Mouse (Mus musculus) C2C12 (cell line): Measurements from ENCODE around the gene Ddah1. TPM values are rescaled to one million over a fixed set of nuclear protein-coding genes. Genes with fewer than 3 reads are reported as not detected.

Experiments
- H3K27me3 ChIP-seq: one replicate; pipeline ENCODE4 v1.6.1; 2011; ENCODE audit not compliant: control insufficient read depth, insufficient read depth, insufficient read length
- H3K36me3 ChIP-seq: one replicate; pipeline ENCODE4 v1.6.1; 2011; ENCODE audit not compliant: control insufficient read depth, insufficient read depth
- H3K4me3 ChIP-seq: one replicate; pipeline ENCODE4 v1.5.1; 2011; ENCODE audit warnings: mild to moderate bottlenecking, control low read depth; ENCODE audit not compliant: poor library complexity, insufficient read depth, severe bottlenecking
- H3K79me2 ChIP-seq: one replicate; pipeline ENCODE4 v1.6.1; 2011; ENCODE audit not compliant: control insufficient read depth, insufficient read depth
- H3K79me3 ChIP-seq: one replicate; pipeline ENCODE4 v1.6.1; 2011; ENCODE audit warnings: low read depth, control low read depth
- H3ac ChIP-seq: one replicate; pipeline ENCODE3; 2011; ENCODE audit warnings: low read depth; ENCODE audit not compliant: control insufficient read depth, insufficient read length
- CEBPB ChIP-seq: IDR thresholded peaks from one replicate; pipeline ENCODE4 v1.6.1; 2011; ENCODE audit warnings: low read depth, mild to moderate bottlenecking, control low read depth, moderate library complexity
- CTCF ChIP-seq: IDR thresholded peaks from one replicate; pipeline ENCODE4 v1.5.1; 2011; ENCODE audit not compliant: control insufficient read depth, insufficient read depth, insufficient read length
- FOSL1 ChIP-seq: IDR thresholded peaks from one replicate; pipeline ENCODE4 v1.8.0; 2011; ENCODE audit warnings: mild to moderate bottlenecking, low read length; ENCODE audit not compliant: poor library complexity, insufficient read depth, severe bottlenecking
- MAX ChIP-seq: IDR thresholded peaks from one replicate; pipeline ENCODE4 v1.6.1; 2011; ENCODE audit warnings: mild to moderate bottlenecking, control low read depth
- MYOD1 ChIP-seq: IDR thresholded peaks from one replicate; pipeline ENCODE4 v1.6.1; 2011; ENCODE audit warnings: low read depth; ENCODE audit not compliant: control insufficient read depth, insufficient read length
- MYOG ChIP-seq: IDR thresholded peaks from one replicate; pipeline ENCODE4 v1.6.1; 2011; ENCODE audit not compliant: control insufficient read depth, insufficient read length; ENCODE audit errors: extremely low read depth
- USF1 ChIP-seq: IDR thresholded peaks from one replicate; pipeline ENCODE4 v1.6.1; 2011; ENCODE audit warnings: low read depth, mild to moderate bottlenecking, control low read depth, moderate library complexity
- polyA plus RNA-seq: library from polyadenylated mRNA; unstranded; fragments of >200 nt; fragmentation: generic; extraction: Trizol; gene quantifications from one replicate; pipeline ENCODE4 v1.2.1, GENCODE M21; 2012; ENCODE audit warnings: missing spikeins

Gene Ddah1
- polyA plus RNA-seq, 1 experiment, result 15.8 TPM

DNA sequence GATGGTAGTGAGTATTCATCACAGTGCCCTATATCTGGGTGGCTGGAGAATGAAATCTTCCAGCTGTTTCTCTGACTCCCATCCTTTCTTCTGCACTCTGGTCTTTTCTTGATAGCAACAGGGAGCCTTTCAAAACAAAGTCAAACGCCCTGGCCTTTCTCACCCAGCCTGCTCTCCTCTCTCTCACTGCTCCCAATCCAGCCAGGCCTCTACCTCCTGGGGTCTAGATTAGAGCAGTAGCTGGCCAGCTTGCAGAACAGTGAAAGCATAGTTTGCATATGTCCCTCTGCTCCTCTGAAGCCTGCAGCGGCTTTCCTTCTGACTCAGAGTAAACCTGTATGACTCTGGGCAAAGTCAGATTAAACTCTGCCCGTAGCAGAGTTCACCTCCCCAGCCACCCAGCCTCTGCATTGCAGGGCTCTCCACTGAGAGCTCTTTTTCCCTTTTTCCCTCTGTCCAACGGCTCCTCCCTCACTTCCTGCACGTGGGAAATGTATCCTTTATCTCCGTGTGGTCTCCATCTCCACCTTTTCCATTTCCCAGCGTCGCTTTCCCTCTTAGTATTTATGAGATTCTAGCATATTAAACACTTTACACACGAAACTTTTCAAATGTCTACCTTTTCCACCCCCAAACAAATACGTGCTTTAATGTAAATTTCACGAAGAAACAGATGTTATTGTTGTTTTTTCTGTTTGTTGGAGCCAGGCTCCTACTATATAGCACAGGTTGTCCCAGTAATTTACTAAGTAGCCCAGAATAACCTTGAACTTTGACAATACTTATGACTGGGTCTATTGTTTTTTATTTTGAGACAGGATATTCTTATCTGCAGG is 163.8 kb downstream of the Ddah1 start, which contains the start of gene Bcl10:
Gene Bcl10 (plus strand): TSS at position 786 of the 836 bp plus-strand sequence.
- Histone ChIP-seq H3K27me3 (no peaks in the 10 kb centered on the region), H3K36me3 (no peaks in the 10 kb centered on the region), H3K4me3 (peak within 1 kb of the TSS; percentile 25), H3K79me2 (peaks cover 30% of the 10 kb centered on the region), H3K79me3 (peaks cover 26% of the 10 kb centered on the region), H3ac (peak within 1 kb of the TSS; percentile 31)
- no peak for TF ChIP-seq CTCF
- TF ChIP-seq CEBPB, result no peak
- no peak for TF ChIP-seq FOSL1
- no peak for TF ChIP-seq MYOD1
- TF ChIP-seq USF1, result no peak
- no peak for TF ChIP-seq MYOG
- no peak for TF ChIP-seq MAX

DNA sequence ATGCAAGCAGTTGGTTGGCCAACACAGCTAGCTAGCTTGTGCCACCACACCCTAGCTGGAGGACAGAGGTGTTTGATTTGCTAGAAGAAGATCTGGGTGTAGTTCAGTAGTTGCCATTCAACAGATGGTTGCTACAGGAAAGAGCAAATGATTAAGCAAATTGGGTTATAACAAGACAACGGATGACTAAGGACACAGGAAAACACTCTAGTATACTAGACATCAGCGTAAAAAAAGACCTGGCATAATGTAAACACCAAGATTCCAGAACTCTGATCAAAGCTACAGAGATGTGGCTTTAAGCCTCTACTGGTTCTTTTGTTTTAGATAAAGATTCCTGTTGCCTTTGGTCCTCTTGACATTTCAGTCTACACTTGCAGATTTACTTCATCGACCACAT is 164.5 kb downstream of the Ddah1 start:
- Histone ChIP-seq H3K27me3 (no peaks in the 10 kb centered on the region), H3K4me3 (no peak overlapping the region), H3K79me3 (peaks cover 33% of the 10 kb centered on the region), H3K79me2 (peaks cover 37% of the 10 kb centered on the region), H3ac (no peak overlapping the region), H3K36me3 (peaks cover 4% of the 10 kb centered on the region)
- TF ChIP-seq USF1, result no peak
- no peak for TF ChIP-seq MYOG
- TF ChIP-seq FOSL1, result no peak
- TF ChIP-seq MAX, result no peak
- no peak for TF ChIP-seq CTCF
- TF ChIP-seq MYOD1, result no peak
- TF ChIP-seq CEBPB, result no peak

DNA sequence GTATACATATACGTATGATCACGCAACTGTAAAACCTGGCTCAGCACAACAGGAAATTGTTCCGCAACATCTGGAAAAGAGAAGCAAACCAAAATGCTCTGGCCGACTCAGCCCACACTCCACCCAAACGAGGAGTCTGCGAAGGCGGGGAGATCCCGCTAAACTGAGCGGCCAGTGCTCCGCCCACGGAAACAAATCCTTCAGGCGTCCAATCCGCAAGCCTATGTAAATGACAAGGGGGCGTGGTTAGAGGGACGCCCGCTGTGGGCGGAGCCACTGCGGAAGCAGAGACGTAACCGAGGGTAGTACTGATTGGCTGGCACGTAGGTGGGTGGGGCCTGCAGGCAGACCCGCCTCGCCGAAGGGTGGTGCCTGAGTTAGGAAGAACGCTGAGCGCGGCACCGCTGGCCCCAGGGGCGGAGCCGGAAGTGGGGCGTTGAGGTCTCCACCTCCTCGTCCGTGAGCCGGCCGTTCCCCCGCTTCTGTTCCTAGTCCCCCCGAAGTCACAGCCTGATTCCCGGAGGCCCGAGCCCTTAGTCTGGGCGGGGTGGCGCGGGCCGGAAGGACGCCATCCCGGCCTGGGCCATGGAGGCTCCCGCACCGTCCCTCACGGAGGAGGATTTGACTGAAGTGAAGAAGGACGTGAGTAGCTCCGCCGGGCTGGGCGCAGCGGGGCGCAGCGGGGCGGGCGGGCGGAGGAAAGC is 165.6 kb downstream of the Ddah1 start:
- Histone ChIP-seq H3K27me3 (no peaks in the 10 kb centered on the region), H3K79me3 (peaks cover 43% of the 10 kb centered on the region), H3K36me3 (peaks cover 14% of the 10 kb centered on the region), H3K79me2 (peaks cover 48% of the 10 kb centered on the region), H3K4me3 (peak overlapping the region; percentile 88), H3ac (peak overlapping the region; percentile 97)
- TF ChIP-seq MAX, result no peak
- no peak for TF ChIP-seq MYOD1
- no peak for TF ChIP-seq CTCF
- no peak for TF ChIP-seq MYOG
- no peak for TF ChIP-seq FOSL1
- no peak for TF ChIP-seq CEBPB
- TF ChIP-seq USF1, result no peak

DNA sequence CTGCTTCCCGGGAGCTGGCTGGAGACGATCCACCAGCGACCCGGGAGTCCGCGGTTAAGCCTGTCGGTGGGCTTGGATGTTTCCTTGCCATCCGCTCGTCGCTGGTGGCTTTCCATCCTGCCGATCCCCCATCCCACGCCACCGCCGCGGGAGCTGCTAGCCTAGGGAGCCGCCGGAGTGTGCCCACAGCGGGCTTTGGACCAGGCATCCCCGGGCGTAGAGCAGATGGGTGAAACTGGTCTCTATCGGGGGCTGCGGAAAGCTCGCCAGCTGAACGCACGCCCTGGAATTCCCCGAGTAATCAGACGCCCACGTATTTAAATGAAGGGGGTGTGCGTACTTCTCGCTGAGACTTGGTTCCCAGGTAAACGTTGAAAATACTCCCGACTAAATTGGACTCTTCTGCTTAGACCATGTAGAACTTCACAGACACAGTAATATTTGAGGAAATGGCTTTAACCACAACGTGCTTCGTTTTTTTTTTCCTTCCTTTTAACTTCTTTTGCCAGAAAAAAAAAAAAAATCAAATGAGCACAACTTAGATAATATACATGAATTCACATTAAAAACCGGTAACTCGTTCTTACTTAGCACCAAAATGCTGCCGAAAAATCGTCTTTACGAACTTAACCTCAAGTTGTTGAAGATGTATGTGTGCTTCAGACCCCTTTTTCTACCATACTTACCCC is 166.3 kb downstream of the Ddah1 start:
- H3K4me3 ChIP-seq, result peak overlapping the region; percentile 88
- no peaks in the 10 kb centered on the region for H3K27me3 ChIP-seq
- no peak for TF ChIP-seq MAX
- no peak for TF ChIP-seq MYOD1
- TF ChIP-seq CTCF, result no peak
- no peak for TF ChIP-seq USF1
- no peak for TF ChIP-seq MYOG
- TF ChIP-seq CEBPB, result no peak
- TF ChIP-seq FOSL1, result no peak
- H3K79me3 ChIP-seq, result peaks cover 47% of the 10 kb centered on the region
- H3ac ChIP-seq, result peak overlapping the region; percentile 97
- peaks cover 55% of the 10 kb centered on the region for H3K79me2 ChIP-seq
- H3K36me3 ChIP-seq, result peaks cover 19% of the 10 kb centered on the region

DNA sequence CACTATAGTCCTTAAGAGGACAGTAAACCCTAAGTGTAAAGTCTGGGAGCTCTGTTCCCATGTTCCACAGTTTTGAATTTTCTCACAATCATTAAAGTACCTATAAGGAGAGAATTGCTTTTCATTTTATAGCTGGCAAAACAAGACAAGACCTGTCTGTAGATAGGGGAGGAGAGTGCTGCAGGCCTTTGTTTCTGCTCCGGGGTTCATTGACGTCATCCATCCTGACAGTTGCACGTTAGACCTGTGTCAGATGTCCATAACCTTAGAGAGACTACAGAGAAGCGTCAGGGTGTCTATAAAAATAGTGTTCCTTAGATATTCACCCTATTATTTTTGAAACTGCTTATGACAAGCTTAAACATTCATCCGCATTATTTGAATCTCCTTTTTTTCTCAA is 167.0 kb downstream of the Ddah1 start:
- Histone ChIP-seq H3K36me3 (peaks cover 26% of the 10 kb centered on the region), H3K4me3 (peak overlapping the region; percentile 88), H3K79me2 (peaks cover 62% of the 10 kb centered on the region), H3K27me3 (no peaks in the 10 kb centered on the region), H3ac (no peak overlapping the region), H3K79me3 (peaks cover 52% of the 10 kb centered on the region)
- TF ChIP-seq USF1, result no peak
- no peak for TF ChIP-seq FOSL1
- TF ChIP-seq CTCF, result no peak
- no peak for TF ChIP-seq CEBPB
- TF ChIP-seq MYOG, result no peak
- no peak for TF ChIP-seq MYOD1
- no peak for TF ChIP-seq MAX
